Mouse (Mus musculus): Measurements from ENCODE around the gene Gm20388. TPM values are rescaled to one million over a fixed set of nuclear protein-coding genes. Genes with fewer than 3 reads are reported as not detected.

Gene Gm20388
- polyA plus RNA-seq, 1 experiment from 2014 or later, result not detected

- ATAC-seq (ENCODE audit: low FRiP score, low TSS enrichment) (no peak), DNase-seq (ENCODE audit: low spot score) (no peak)
- Histone ChIP-seq H3K4me1 (replicated peaks; ENCODE audit: control insufficient read depth, insufficient read depth) (peaks cover 10% of the 10 kb centered on the region), H3K36me3 (ENCODE audit: control insufficient read depth, insufficient read depth, low read length) (0 out of 2 replicates have a peak, but pooled peaks cover 3% of the 10 kb centered on the region), H3K4me2 (replicated peaks; ENCODE audit: low read depth) (no peak overlapping the region), H3K27ac (replicated peaks) (no peak overlapping the region; the same call in 1 of the 2 replicates), H3K9ac (ENCODE audit: low read length) (no peak overlapping the region), H3K27me3 (ENCODE audit: control insufficient read depth, insufficient read depth, low read length) (no peaks in the 10 kb centered on the region), H3K4me3 (ENCODE audit: low read depth, low read length) (no peak overlapping the region), H3K9me3 (ENCODE audit: control insufficient read depth, low read length) (no peaks in the 10 kb centered on the region)
- 83% methylated on average over 9 of the region's 9 CpGs for WGBS
- TF ChIP-seq EP300 (optimal IDR thresholded peaks at IDR 0.05) (no peak), CTCF (IDR thresholded peaks at IDR 0.05; ENCODE audit: low read depth) (no peak)
These were observed 840.0 kb downstream of the Gm20388 start for GRCm38 (mm10) chr8:120750616-120751015.

GRCm38 (mm10) chr8:120751226-120752081 is 840.8 kb downstream of the Gm20388 start:
- H3K9me3 ChIP-seq (ENCODE audit: control insufficient read depth, low read length), result no peaks in the 10 kb centered on the region
- DNase-seq (ENCODE audit: low spot score), result no peak
- peak overlapping the region; percentile 49 for H3K27ac ChIP-seq (replicated peaks)
- TF ChIP-seq CTCF (IDR thresholded peaks at IDR 0.05; ENCODE audit: low read depth) (peak; percentile 22; the same call in 1 of the 2 replicates), EP300 (optimal IDR thresholded peaks at IDR 0.05) (no peak)
- H3K36me3 ChIP-seq (ENCODE audit: control insufficient read depth, insufficient read depth, low read length), result 0 out of 2 replicates have a peak, but pooled peaks cover 3% of the 10 kb centered on the region
- 0 out of 2 replicates have a peak overlapping the region, but pooled peaks have one; percentile 31 for H3K9ac ChIP-seq (ENCODE audit: low read length)
- H3K4me2 ChIP-seq (replicated peaks; ENCODE audit: low read depth), result peak overlapping the region; percentile 32
- peaks cover 10% of the 10 kb centered on the region for H3K4me1 ChIP-seq (replicated peaks; ENCODE audit: control insufficient read depth, insufficient read depth)
- no peaks in the 10 kb centered on the region for H3K27me3 ChIP-seq (ENCODE audit: control insufficient read depth, insufficient read depth, low read length)
- WGBS, result 67% methylated on average over 21 of the region's 21 CpGs
- no peak overlapping the region for H3K4me3 ChIP-seq (ENCODE audit: low read depth, low read length)
- no peak for ATAC-seq (ENCODE audit: low FRiP score, low TSS enrichment)

GRCm38 (mm10) chr8:120752082-120752452 is 841.4 kb downstream of the Gm20388 start:
- ATAC-seq (ENCODE audit: low FRiP score, low TSS enrichment) (peak; percentile 76), DNase-seq (ENCODE audit: low spot score) (peak; percentile 71)
- Histone ChIP-seq H3K27me3 (ENCODE audit: control insufficient read depth, insufficient read depth, low read length) (no peaks in the 10 kb centered on the region), H3K9me3 (ENCODE audit: control insufficient read depth, low read length) (no peaks in the 10 kb centered on the region), H3K4me1 (replicated peaks; ENCODE audit: control insufficient read depth, insufficient read depth) (peaks cover 10% of the 10 kb centered on the region), H3K36me3 (ENCODE audit: control insufficient read depth, insufficient read depth, low read length) (0 out of 2 replicates have a peak, but pooled peaks cover 3% of the 10 kb centered on the region), H3K4me3 (ENCODE audit: low read depth, low read length) (no peak overlapping the region), H3K4me2 (replicated peaks; ENCODE audit: low read depth) (peak overlapping the region; percentile 32), H3K27ac (replicated peaks) (peak overlapping the region; percentile 49), H3K9ac (ENCODE audit: low read length) (no peak overlapping the region)
- TF ChIP-seq EP300 (optimal IDR thresholded peaks at IDR 0.05) (no peak), CTCF (IDR thresholded peaks at IDR 0.05; ENCODE audit: low read depth) (no peak)
- 3% methylated on average over 12 of the region's 12 CpGs for WGBS

- TF ChIP-seq CTCF (IDR thresholded peaks at IDR 0.05; ENCODE audit: low read depth) (no peak), EP300 (optimal IDR thresholded peaks at IDR 0.05) (no peak)
- no peak overlapping the region for H3K4me3 ChIP-seq (ENCODE audit: low read depth, low read length)
- DNase-seq (ENCODE audit: low spot score), result no peak
- no peaks in the 10 kb centered on the region for H3K9me3 ChIP-seq (ENCODE audit: control insufficient read depth, low read length)
- no peaks in the 10 kb centered on the region for H3K27me3 ChIP-seq (ENCODE audit: control insufficient read depth, insufficient read depth, low read length)
- H3K27ac ChIP-seq (replicated peaks), result no peak overlapping the region
- no peak overlapping the region for H3K4me2 ChIP-seq (replicated peaks; ENCODE audit: low read depth)
- H3K36me3 ChIP-seq (ENCODE audit: control insufficient read depth, insufficient read depth, low read length), result 0 out of 2 replicates have a peak, but pooled peaks cover 3% of the 10 kb centered on the region
- WGBS, result 88% methylated on average over 22 of the region's 22 CpGs
- no peak for ATAC-seq (ENCODE audit: low FRiP score, low TSS enrichment)
- peaks cover 10% of the 10 kb centered on the region for H3K4me1 ChIP-seq (replicated peaks; ENCODE audit: control insufficient read depth, insufficient read depth)
- H3K9ac ChIP-seq (ENCODE audit: low read length), result no peak overlapping the region
These were observed 842.8 kb downstream of the Gm20388 start for GRCm38 (mm10) chr8:120753476-120753875.

GRCm38 (mm10) chr8:120755306-120756297 is 845.0 kb downstream of the Gm20388 start:
- no peak overlapping the region for H3K9ac ChIP-seq (ENCODE audit: low read length)
- peaks cover 10% of the 10 kb centered on the region for H3K4me1 ChIP-seq (replicated peaks; ENCODE audit: control insufficient read depth, insufficient read depth)
- H3K27me3 ChIP-seq (ENCODE audit: control insufficient read depth, insufficient read depth, low read length), result no peaks in the 10 kb centered on the region
- H3K9me3 ChIP-seq (ENCODE audit: control insufficient read depth, low read length), result no peaks in the 10 kb centered on the region
- no peak for ATAC-seq (ENCODE audit: low FRiP score, low TSS enrichment)
- H3K36me3 ChIP-seq (ENCODE audit: control insufficient read depth, insufficient read depth, low read length), result 0 out of 2 replicates have a peak, but pooled peaks cover 3% of the 10 kb centered on the region
- TF ChIP-seq EP300 (optimal IDR thresholded peaks at IDR 0.05), result no peak
- no peak for DNase-seq (ENCODE audit: low spot score)
- WGBS, result 57% methylated on average over 19 of the region's 19 CpGs
- H3K4me3 ChIP-seq (ENCODE audit: low read depth, low read length), result no peak overlapping the region
- H3K4me2 ChIP-seq (replicated peaks; ENCODE audit: low read depth), result no peak overlapping the region
- H3K27ac ChIP-seq (replicated peaks), result no peak overlapping the region
